Mouse (Mus musculus) embryonic facial prominence, embryonic 12.5 days (tissue): Measurements from ENCODE around the gene Tcirg1. TPM values are rescaled to one million over a fixed set of nuclear protein-coding genes. Genes with fewer than 3 reads are reported as not detected.

Experiments used
- ATAC-seq: fragments of 200-750 bp; cut with Nextera tagmentation; 2 replicates; pipeline ENCODE4 v1.8.0; 2017; ENCODE audit not compliant: insufficient number of reproducible peaks, insufficient read depth, low FRiP score, low TSS enrichment
- H3K27ac ChIP-seq: fragments of 300-500 bp; sonication (generic); 2 replicates; pipeline ENCODE4 v1.5.1; 2016; ENCODE audit warnings: mild to moderate bottlenecking
- H3K27me3 ChIP-seq: fragments of 300-500 bp; sonication (generic); 2 replicates; pipeline ENCODE4 v1.6.1; 2016; ENCODE audit warnings: mild to moderate bottlenecking, moderate library complexity
- H3K36me3 ChIP-seq: fragments of 300-500 bp; sonication (generic); 2 replicates; pipeline ENCODE4 v1.6.1; 2016; ENCODE audit warnings: mild to moderate bottlenecking
- H3K4me1 ChIP-seq: fragments of 300-500 bp; sonication (generic); 2 replicates; pipeline ENCODE4 v1.6.1; 2016
- H3K4me2 ChIP-seq: fragments of 300-500 bp; sonication (generic); replicated peaks from 2 replicates; pipeline ENCODE4 v1.6.1; 2016; ENCODE audit warnings: mild to moderate bottlenecking, moderate library complexity
- H3K4me3 ChIP-seq: fragments of 300-500 bp; sonication (generic); 2 replicates; pipeline ENCODE4 v1.5.1; 2016; ENCODE audit warnings: mild to moderate bottlenecking
- H3K9ac ChIP-seq: fragments of 300-500 bp; sonication (generic); 2 replicates; pipeline ENCODE4 v1.6.1; 2016; ENCODE audit warnings: mild to moderate bottlenecking, moderate library complexity
- H3K9me3 ChIP-seq: fragments of 300-500 bp; sonication (generic); 2 replicates; pipeline ENCODE4 v1.6.1; 2016; ENCODE audit warnings: mild to moderate bottlenecking, moderate library complexity
- WGBS: fragments of 180-500 bp; shearing (Covaris S2); methylation state at CpG from one replicate; pipeline ENCODE4 v1.1.7; 2016; 5-methylcytosine and 5-hydroxymethylcytosine counted together
- polyA plus RNA-seq: library from polyadenylated mRNA; unstranded; fragments of >200 nt; fragmentation: Nextera tagmentation; extraction: Ambion mirVana; gene quantifications from 2 replicates; pipeline ENCODE4 v1.2.1, GENCODE M21; 2016

Gene Tcirg1
- polyA plus RNA-seq, 1 experiment from 2014 or later, result 46.4 TPM

DNA sequence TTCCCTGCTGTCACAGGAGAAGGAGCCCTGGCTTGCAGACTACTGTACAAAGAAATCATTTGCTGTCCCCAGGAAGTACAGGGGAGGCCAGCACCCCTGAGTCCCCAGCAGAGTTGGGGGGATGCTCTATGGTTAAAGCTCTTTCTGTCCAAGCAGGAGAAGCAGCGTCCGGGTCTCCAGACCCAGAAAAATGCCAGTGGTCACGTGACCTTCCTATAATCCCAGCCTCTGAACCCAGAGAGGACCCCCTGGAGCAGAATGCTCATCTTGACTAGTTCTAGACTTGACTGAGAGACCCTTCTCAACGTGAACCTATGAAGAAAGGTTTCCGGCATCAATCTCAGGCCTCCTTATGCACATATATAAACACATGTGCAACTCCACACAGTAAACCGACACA is 18.9 kb upstream of the Tcirg1 start:
- Histone ChIP-seq H3K4me1 (peaks cover 18% of the 10 kb centered on the region; the same call in 1 of the 2 replicates), H3K4me2 (no peak overlapping the region), H3K36me3 (no peaks in the 10 kb centered on the region), H3K27me3 (no peaks in the 10 kb centered on the region), H3K27ac (no peak overlapping the region), H3K9me3 (no peaks in the 10 kb centered on the region), H3K9ac (no peak overlapping the region), H3K4me3 (no peak overlapping the region)
- WGBS, result 74% methylated on average over 6 of the region's 6 CpGs
- no peak for ATAC-seq

DNA sequence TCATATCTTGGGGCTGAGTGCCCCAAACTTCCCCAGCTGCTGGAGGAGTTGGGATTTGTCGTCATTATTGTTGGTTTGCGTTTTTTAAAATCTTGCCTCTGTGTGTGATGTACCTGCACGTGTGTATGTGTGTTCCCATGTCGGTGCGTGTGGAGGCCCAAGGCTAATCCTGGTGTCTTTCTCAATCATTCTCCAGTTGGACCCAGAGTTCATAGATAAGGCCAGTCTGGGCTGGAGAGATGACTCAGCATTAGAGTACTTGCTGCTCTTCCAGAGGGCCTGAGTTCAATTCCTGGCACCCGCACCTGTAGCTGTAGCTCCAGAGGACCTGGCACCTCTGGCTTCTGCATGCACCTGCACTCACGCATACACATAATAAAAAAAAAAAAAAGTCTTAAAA is 17.9 kb upstream of the Tcirg1 start:
- no peaks in the 10 kb centered on the region for H3K36me3 ChIP-seq
- no peak overlapping the region for H3K4me2 ChIP-seq
- no peak overlapping the region for H3K4me3 ChIP-seq
- ATAC-seq, result no peak
- H3K4me1 ChIP-seq, result peaks cover 8% of the 10 kb centered on the region; the same call in 1 of the 2 replicates
- H3K27me3 ChIP-seq, result no peaks in the 10 kb centered on the region
- 93% methylated on average over 7 of the region's 7 CpGs for WGBS
- no peak overlapping the region for H3K27ac ChIP-seq
- H3K9me3 ChIP-seq, result no peaks in the 10 kb centered on the region
- no peak overlapping the region; the same call in 1 of the 2 replicates for H3K9ac ChIP-seq

GRCm38 (mm10) chr19:3924190-3924589 is 17.3 kb upstream of the Tcirg1 start:
- H3K27me3 ChIP-seq, result no peaks in the 10 kb centered on the region
- no peak overlapping the region for H3K27ac ChIP-seq
- H3K9ac ChIP-seq, result no peak overlapping the region
- no peak overlapping the region for H3K4me3 ChIP-seq
- H3K4me2 ChIP-seq, result no peak overlapping the region
- no peaks in the 10 kb centered on the region for H3K36me3 ChIP-seq
- peaks cover 2% of the 10 kb centered on the region; the same call in 1 of the 2 replicates for H3K4me1 ChIP-seq
- no peak for ATAC-seq
- WGBS, result 82% methylated on average over 8 of the region's 8 CpGs
- H3K9me3 ChIP-seq, result no peaks in the 10 kb centered on the region

DNA sequence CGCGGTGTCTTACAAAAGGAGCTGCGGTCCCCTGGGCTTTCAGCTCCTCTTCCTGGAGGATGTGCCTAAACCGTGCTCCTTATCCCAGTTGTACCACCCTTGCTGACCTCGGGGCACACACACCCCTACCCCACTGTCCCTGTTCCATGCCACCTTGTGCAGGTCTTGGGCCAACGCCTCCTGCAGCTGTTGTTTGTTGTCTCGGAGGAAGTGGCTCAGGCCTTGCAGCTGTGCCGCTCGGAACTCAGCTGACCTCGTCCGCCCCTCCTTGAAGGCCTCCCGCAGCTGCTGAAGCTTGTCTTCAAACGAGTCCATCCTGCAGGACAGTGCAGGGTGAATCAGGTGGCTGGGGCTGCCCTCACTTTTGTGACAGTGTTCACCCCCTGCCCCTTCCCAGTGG is 16.7 kb upstream of the Tcirg1 start:
- no peaks in the 10 kb centered on the region for H3K9me3 ChIP-seq
- WGBS, result 48% methylated on average over 13 of the region's 13 CpGs
- H3K4me2 ChIP-seq, result no peak overlapping the region
- no peaks in the 10 kb centered on the region for H3K27me3 ChIP-seq
- no peaks in the 10 kb centered on the region for H3K36me3 ChIP-seq
- no peak for ATAC-seq
- H3K4me3 ChIP-seq, result no peak overlapping the region
- H3K27ac ChIP-seq, result no peak overlapping the region
- no peaks in the 10 kb centered on the region for H3K4me1 ChIP-seq
- no peak overlapping the region for H3K9ac ChIP-seq

GRCm38 (mm10) chr19:3922661-3923371 is 15.9 kb upstream of the Tcirg1 start:
- no peaks in the 10 kb centered on the region for H3K27me3 ChIP-seq
- no peaks in the 10 kb centered on the region for H3K36me3 ChIP-seq
- no peak overlapping the region for H3K9ac ChIP-seq
- no peaks in the 10 kb centered on the region for H3K4me1 ChIP-seq
- WGBS, result 47% methylated on average over 10 of the region's 10 CpGs
- no peaks in the 10 kb centered on the region for H3K9me3 ChIP-seq
- H3K27ac ChIP-seq, result no peak overlapping the region
- no peak overlapping the region for H3K4me2 ChIP-seq
- ATAC-seq, result no peak
- no peak overlapping the region for H3K4me3 ChIP-seq

DNA sequence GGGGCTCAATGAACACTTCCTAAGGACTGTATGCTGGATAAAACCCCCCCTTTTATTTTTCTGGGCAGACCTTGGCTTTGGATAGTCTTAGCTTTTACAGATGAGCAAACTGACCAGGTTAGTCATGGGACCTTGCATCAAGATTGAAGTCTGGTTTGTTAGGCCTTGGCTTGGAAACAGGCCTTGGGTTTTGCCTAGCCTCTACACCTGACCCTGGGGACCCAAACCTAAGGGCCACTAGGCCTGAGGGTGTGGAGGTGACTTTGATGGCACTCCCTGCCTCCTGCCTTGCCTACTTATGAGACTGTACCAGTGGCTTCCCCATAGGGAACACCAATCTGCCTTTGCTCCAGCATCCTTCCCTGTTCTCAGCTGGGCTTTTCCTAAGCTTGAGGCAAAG is 13.0 kb upstream of the Tcirg1 start:
- ATAC-seq, result no peak
- Histone ChIP-seq H3K9me3 (no peaks in the 10 kb centered on the region), H3K27ac (no peak overlapping the region), H3K4me2 (no peak overlapping the region), H3K9ac (no peak overlapping the region), H3K36me3 (no peaks in the 10 kb centered on the region), H3K4me1 (no peaks in the 10 kb centered on the region), H3K4me3 (no peak overlapping the region), H3K27me3 (no peaks in the 10 kb centered on the region)

GRCm38 (mm10) chr19:3916727-3917126 is 9.8 kb upstream of the Tcirg1 start:
- H3K4me1 ChIP-seq, result peaks cover 14% of the 10 kb centered on the region
- H3K27ac ChIP-seq, result no peak overlapping the region
- no peaks in the 10 kb centered on the region for H3K27me3 ChIP-seq
- no peaks in the 10 kb centered on the region for H3K36me3 ChIP-seq
- no peak overlapping the region for H3K4me2 ChIP-seq
- no peak overlapping the region for H3K9ac ChIP-seq
- no peak overlapping the region for H3K4me3 ChIP-seq
- no peak for ATAC-seq
- WGBS, result 79% methylated on average over 11 of the region's 11 CpGs
- no peaks in the 10 kb centered on the region for H3K9me3 ChIP-seq

DNA sequence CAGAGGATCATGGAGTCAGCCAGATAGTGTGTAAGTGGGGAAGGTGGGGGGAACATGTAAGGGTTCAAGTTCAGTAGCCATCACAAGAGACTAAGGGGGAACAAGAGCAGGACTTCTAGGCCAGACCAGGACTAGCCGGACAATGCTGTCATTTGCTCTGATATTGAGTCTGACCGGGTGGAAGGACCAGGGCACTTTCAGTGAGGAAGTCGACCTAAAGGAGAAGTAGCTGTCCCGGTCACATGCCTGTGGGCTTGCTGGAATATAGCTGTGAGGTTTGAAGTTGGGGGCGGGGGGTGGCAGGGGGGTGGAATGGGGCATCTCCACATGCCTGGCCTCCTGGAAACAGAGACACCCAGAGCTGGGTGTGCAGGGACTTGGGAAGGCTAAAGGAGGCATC is 7.6 kb upstream of the Tcirg1 start:
- 96% methylated on average over 5 of the region's 5 CpGs for WGBS
- Histone ChIP-seq H3K9ac (no peak overlapping the region), H3K4me2 (no peak overlapping the region), H3K4me3 (no peak overlapping the region), H3K4me1 (peaks cover 17% of the 10 kb centered on the region), H3K36me3 (peaks cover 11% of the 10 kb centered on the region), H3K27me3 (no peaks in the 10 kb centered on the region), H3K27ac (no peak overlapping the region), H3K9me3 (no peaks in the 10 kb centered on the region)
- no peak for ATAC-seq

GRCm38 (mm10) chr19:3913692-3914091 is 6.8 kb upstream of the Tcirg1 start:
- WGBS, result 84% methylated on average over 8 of the region's 8 CpGs
- no peaks in the 10 kb centered on the region for H3K9me3 ChIP-seq
- no peak for ATAC-seq
- H3K9ac ChIP-seq, result peak overlapping the region; percentile 54
- H3K27me3 ChIP-seq, result no peaks in the 10 kb centered on the region
- H3K36me3 ChIP-seq, result peaks cover 20% of the 10 kb centered on the region
- peaks cover 17% of the 10 kb centered on the region for H3K4me1 ChIP-seq
- H3K4me3 ChIP-seq, result peak overlapping the region; percentile 61
- peak overlapping the region; percentile 66; the same call in 1 of the 2 replicates for H3K27ac ChIP-seq
- peak overlapping the region; percentile 68 for H3K4me2 ChIP-seq

DNA sequence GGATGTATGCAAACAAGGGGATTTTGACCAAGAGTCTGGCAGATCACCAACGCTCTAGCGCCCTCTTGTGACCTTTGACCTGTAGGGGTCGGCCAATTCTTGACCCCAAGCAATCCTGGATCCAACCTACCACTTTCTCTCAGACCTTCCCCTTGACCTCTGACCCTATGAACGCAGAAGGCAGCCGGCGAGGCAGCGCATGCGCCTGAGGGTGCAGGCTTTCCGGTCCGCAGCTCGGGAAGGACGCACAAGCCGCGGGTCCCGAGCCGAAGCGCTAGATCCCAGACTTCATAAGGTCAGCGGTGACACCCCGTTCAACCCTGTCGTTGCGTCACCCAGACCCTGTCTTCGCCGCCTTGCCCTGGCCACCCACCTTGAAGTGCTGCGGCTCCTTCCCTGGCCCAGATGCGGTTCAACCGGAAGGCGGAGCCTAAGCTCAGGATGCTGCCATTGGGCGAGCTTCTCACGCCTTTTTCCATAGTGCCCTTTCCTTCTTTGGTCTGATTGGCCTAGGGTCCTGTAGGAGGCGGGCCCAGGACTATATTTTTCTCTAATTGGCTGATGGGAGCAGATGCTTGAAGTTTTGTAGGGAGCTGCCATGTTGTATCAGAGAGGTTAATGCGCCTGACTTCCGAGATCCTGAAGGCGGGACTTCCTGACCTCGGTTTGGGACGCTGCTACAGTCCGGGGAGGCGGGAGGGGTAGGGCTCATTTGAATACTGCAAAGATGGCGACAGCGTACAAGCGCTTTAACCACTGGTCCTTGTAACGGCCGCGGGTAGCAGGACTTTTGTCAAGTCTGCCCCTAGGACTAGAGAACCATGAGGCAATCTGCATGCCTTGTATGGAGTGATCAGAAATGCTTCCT is 5.6 kb upstream of the Tcirg1 start, which contains the start of gene Ndufs8:
Gene Ndufs8, minus strand, starts transcription at position 438 of the 868 bp plus-strand sequence.
- Histone ChIP-seq H3K4me3 (peak within 1 kb of the TSS; percentile 61), H3K27me3 (no peaks in the 10 kb centered on the region)

GRCm38 (mm10) chr19:3910206-3910605 is 3.3 kb upstream of the Tcirg1 start:
- H3K27ac ChIP-seq, result no peak overlapping the region
- H3K9me3 ChIP-seq, result no peaks in the 10 kb centered on the region
- H3K4me3 ChIP-seq, result no peak overlapping the region
- peaks cover 42% of the 10 kb centered on the region for H3K4me1 ChIP-seq
- no peak overlapping the region for H3K4me2 ChIP-seq
- H3K27me3 ChIP-seq, result no peaks in the 10 kb centered on the region
- WGBS, result 71% methylated on average over 5 of the region's 5 CpGs
- peaks cover 27% of the 10 kb centered on the region for H3K36me3 ChIP-seq
- no peak for ATAC-seq
- no peak overlapping the region for H3K9ac ChIP-seq

More for the DNA sequence above, 5.6 kb upstream of the Tcirg1 start, which contains the start of gene Ndufs8:
- Histone ChIP-seq H3K4me2 (peak within 1 kb of the TSS; percentile 72), H3K27ac (peak within 1 kb of the TSS; percentile 75), H3K9me3 (no peaks in the 10 kb centered on the region), H3K36me3 (peaks cover 27% of the 10 kb centered on the region), H3K9ac (peak within 1 kb of the TSS; percentile 64), H3K4me1 (peaks cover 23% of the 10 kb centered on the region)
- ATAC-seq, result peak; percentile 93
- WGBS, result under 1% methylated on average over 43 of the region's 43 CpGs
